Mouse (Mus musculus): ENCODE data around the gene Ddx41. TPM values are rescaled to one million over a fixed set of nuclear protein-coding genes. Genes with fewer than 3 reads are reported as not detected.

Ddx41 gene
- 11.5 TPM for polyA plus RNA-seq (2015; fragmentation: Illumina TruSeq; extraction: RNeasy Lipid Tissue Mini Kit (QIAGEN cat#74804); ENCODE audit: insufficient read depth, low read depth, low replicate concordance)

GRCm38 (mm10) chr13:55536194-55537175, at the start of gene Ddx41:
TSS of gene Ddx41 (minus strand) at chr13:55536658.

DNA sequence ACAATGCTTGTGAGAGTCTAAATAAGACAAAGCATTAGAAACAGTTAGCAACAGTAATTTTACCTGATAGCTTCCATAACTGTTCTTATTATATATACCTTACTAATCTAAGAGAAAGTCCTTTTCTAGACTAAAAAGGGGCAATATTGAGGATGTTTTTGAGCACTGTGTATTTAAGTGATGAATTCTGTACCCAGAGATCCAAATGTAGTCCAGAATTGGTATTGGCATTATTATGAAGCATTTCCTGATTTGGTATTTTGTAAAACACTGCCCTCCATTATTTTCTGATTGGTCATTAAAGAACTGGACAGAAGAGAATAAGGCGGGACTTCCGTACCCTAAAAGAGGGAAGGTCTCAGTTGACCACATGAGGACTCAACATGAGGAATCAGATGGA, 37.0 kb upstream of the Ddx41 start, which contains the start of gene Tmed9:
TSS of gene Tmed9 (plus strand) at position 301 of the 400 bp plus-strand sequence.

DNA sequence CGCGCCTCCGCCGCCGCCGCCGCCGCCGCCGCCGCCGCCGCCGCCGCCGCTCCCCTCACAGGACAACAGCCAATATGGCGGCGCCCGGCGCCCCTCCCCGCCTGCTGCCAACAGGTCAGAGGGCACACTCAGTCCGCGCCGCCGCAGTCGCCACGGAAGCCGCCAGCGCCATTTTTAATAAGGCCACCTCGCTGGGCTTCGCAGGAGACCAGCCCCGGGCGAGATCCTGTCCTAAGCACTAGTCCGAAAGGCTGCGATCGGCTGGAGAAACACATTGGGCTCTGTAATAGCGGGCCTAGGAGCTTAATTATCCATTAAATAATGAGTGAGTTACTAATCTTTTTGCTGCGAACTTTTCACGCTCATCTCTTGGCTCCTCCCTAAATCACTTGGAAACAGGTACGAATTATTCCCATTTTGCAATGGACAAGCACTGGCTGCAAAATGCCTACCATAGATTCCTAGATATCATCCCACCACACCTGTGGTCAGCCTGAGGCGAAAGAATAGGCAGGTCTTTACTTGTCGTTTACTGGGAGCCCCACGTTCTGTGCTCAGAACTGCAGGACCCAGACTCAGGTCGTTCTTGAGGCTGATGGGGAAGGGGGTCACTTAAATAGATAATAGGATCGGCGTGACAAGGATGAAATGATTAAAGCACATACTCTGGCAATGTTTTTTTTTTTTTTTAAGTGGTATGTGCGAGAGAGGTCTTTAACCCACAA, 34.7 kb upstream of the Ddx41 start, which contains the start of gene Fam193b:
TSS of gene Fam193b (minus strand) at position 94 of the 725 bp plus-strand sequence.

DNA sequence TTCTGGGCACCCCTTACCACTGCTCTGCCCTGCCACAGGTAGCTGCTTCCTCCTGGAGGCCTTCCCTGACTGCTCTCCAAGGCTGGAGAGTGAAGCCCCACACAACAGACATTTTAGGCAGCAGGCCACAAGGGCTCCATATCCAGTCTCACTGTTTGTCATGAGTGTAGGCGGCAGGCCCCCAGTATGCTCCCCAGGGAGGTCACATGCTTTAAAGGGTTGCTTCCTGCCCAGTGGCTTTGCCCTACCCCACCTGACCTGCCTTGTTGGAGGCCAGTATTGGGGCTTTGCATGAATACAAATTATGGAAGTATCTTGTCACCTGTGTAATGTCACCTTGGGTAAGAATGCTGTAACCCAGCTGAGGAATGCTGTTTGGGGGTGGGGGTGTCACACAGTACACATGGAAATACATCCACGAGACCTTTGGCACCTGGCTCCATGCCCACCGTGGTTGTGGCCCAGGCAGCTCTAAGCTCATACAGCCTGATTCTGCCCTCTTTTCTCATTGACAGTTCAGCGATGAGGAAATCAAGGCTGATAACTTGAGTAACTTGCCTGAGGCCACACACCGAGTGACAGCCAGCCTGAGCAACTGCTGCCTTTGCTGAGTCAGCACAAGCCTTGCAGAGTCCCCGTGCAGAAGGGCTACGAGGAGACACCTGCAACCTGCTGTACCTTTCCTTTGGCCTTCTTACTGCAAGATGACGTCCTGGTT, 7.1 kb downstream of the Ddx41 start, which contains the start of gene Dok3:
TSS of gene Dok3 (minus strand) at position 99 of the 718 bp plus-strand sequence.

DNA sequence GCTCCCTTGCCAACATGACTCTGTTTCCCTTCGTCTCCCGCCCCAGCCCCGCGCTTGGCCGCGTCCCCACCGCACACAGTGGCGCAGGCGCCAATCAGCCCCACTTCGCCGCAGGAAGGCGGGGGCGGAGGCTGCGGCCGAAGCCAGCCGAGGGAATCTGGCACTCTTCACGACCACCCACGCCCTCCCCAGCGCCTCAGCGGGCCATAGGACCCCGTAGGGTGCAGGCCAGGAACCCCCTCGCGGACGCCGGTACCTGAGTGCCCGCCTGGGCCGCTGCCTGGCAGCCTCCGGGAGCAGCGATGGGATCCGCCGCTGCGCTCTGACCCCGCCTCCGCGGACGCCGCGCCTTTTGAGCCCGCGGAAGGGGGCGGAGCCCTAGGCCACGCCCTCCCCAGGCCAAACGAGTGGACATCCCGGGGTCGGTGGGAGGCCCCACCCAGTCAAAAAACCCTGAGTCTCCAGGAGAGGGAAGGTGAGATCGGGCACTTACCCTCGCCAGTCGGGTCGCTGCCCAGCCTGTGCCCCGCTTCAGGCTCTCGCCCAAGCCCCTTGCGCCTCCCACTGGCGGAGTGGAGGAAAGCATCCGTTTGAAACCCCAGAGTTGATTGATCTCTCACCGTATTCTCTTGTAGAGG, 23.2 kb downstream of the Ddx41 start, which contains the start of gene Pdlim7:
TSS of gene Pdlim7 (minus strand) at position 566 of the 638 bp plus-strand sequence.

DNA sequence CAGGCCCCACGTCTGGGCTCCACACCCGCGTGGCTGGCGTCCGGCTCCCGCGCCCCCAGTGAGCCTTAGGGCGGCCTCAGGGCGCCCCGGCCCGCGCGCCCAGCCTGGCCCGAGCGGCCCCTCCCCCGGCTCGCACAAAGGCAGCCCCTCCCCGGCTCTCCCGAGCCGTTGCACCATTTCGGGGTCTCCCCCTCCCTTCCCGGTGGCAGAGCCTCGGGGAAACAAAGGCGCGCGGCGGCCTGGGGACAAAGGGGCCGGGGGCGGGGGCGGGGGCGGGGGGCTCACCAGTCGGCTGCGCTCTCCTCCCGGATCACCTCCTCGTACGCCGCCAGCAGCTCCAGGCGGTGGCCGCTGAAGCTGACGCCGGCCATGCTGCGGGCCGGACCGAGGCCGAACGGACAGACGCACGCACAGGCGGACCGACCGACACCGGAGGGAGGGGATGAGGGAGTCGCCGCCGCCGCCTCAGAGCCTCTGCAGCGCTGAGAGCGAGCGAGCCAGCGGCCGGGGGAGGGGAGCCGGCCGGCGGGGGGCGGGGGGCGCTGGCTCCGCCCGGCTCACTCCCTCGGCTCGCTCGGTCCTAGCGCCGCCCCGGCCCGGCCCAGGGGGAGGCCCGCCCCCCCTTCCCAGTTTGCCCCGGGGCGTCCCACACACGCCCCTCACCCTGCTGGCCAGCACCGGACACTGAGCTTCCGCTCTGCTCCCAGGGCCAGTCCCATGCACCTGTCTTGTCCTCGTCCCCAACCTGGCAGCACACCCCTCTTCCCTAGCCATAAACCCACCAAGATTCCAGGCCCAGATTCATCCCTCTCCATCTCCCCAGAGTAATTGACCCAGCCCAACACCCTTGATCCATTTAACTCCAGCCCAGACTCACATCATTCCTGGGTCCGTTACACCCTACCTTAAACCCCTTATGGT, 48.6 kb downstream of the Ddx41 start, which contains the start of gene Dbn1:
TSS of gene Dbn1 (minus strand) at position 534 of the 921 bp plus-strand sequence.

Other genes starting within 250 kb of the Ddx41 start
- gene Prelid1, start 216.2 kb downstream of the Ddx41 start, polyA plus RNA-seq (2015; fragmentation: Illumina TruSeq; extraction: RNeasy Lipid Tissue Mini Kit (QIAGEN cat#74804); ENCODE audit: insufficient read depth, low read depth, low replicate concordance) = 54.5 TPM
- 52.6 TPM for gene Rab24, start 214.7 kb downstream of the Ddx41 start, polyA plus RNA-seq (2015; fragmentation: Illumina TruSeq; extraction: RNeasy Lipid Tissue Mini Kit (QIAGEN cat#74804); ENCODE audit: insufficient read depth, low read depth, low replicate concordance)
- gene Mxd3, start 206.8 kb downstream of the Ddx41 start, polyA plus RNA-seq (2015; fragmentation: Illumina TruSeq; extraction: RNeasy Lipid Tissue Mini Kit (QIAGEN cat#74804); ENCODE audit: insufficient read depth, low read depth, low replicate concordance) = not detected
- 21.4 TPM for gene Lman2, start 173.9 kb downstream of the Ddx41 start, polyA plus RNA-seq (2015; fragmentation: Illumina TruSeq; extraction: RNeasy Lipid Tissue Mini Kit (QIAGEN cat#74804); ENCODE audit: insufficient read depth, low read depth, low replicate concordance)
- gene Rgs14, start 166.9 kb downstream of the Ddx41 start, polyA plus RNA-seq (2015; fragmentation: Illumina TruSeq; extraction: RNeasy Lipid Tissue Mini Kit (QIAGEN cat#74804); ENCODE audit: insufficient read depth, low read depth, low replicate concordance) = 0.44 TPM
- gene Slc34a1, start 138.5 kb downstream of the Ddx41 start, polyA plus RNA-seq (2015; fragmentation: Illumina TruSeq; extraction: RNeasy Lipid Tissue Mini Kit (QIAGEN cat#74804); ENCODE audit: insufficient read depth, low read depth, low replicate concordance) = not detected
- gene Pfn3, start 121.4 kb downstream of the Ddx41 start, polyA plus RNA-seq (2015; fragmentation: Illumina TruSeq; extraction: RNeasy Lipid Tissue Mini Kit (QIAGEN cat#74804); ENCODE audit: insufficient read depth, low read depth, low replicate concordance) = not detected
- gene F12, start 109.9 kb downstream of the Ddx41 start, polyA plus RNA-seq (2015; fragmentation: Illumina TruSeq; extraction: RNeasy Lipid Tissue Mini Kit (QIAGEN cat#74804); ENCODE audit: insufficient read depth, low read depth, low replicate concordance) = not detected
- gene Grk6, start 91.6 kb downstream of the Ddx41 start, polyA plus RNA-seq (2015; fragmentation: Illumina TruSeq; extraction: RNeasy Lipid Tissue Mini Kit (QIAGEN cat#74804); ENCODE audit: insufficient read depth, low read depth, low replicate concordance) = 9.0 TPM
- 0.63 TPM for gene Prr7, start 72.4 kb downstream of the Ddx41 start, polyA plus RNA-seq (2015; fragmentation: Illumina TruSeq; extraction: RNeasy Lipid Tissue Mini Kit (QIAGEN cat#74804); ENCODE audit: insufficient read depth, low read depth, low replicate concordance)
- gene Dbn1, start 48.5 kb downstream of the Ddx41 start, polyA plus RNA-seq (2015; fragmentation: Illumina TruSeq; extraction: RNeasy Lipid Tissue Mini Kit (QIAGEN cat#74804); ENCODE audit: insufficient read depth, low read depth, low replicate concordance) = 5.1 TPM
- 10.5 TPM for gene Pdlim7, start 23.0 kb downstream of the Ddx41 start, polyA plus RNA-seq (2015; fragmentation: Illumina TruSeq; extraction: RNeasy Lipid Tissue Mini Kit (QIAGEN cat#74804); ENCODE audit: insufficient read depth, low read depth, low replicate concordance)
- 2.5 TPM for gene Dok3, start 7.4 kb downstream of the Ddx41 start, polyA plus RNA-seq (2015; fragmentation: Illumina TruSeq; extraction: RNeasy Lipid Tissue Mini Kit (QIAGEN cat#74804); ENCODE audit: insufficient read depth, low read depth, low replicate concordance)
- 137 TPM for gene Fam193b, start 34.5 kb upstream of the Ddx41 start, polyA plus RNA-seq (2015; fragmentation: Illumina TruSeq; extraction: RNeasy Lipid Tissue Mini Kit (QIAGEN cat#74804); ENCODE audit: insufficient read depth, low read depth, low replicate concordance)
- gene Tmed9, start 37.1 kb upstream of the Ddx41 start, polyA plus RNA-seq (2015; fragmentation: Illumina TruSeq; extraction: RNeasy Lipid Tissue Mini Kit (QIAGEN cat#74804); ENCODE audit: insufficient read depth, low read depth, low replicate concordance) = 41.1 TPM
- gene B4galt7, start 63.2 kb upstream of the Ddx41 start, polyA plus RNA-seq (2015; fragmentation: Illumina TruSeq; extraction: RNeasy Lipid Tissue Mini Kit (QIAGEN cat#74804); ENCODE audit: insufficient read depth, low read depth, low replicate concordance) = 4.6 TPM
- gene Caml, start 86.3 kb upstream of the Ddx41 start, polyA plus RNA-seq (2015; fragmentation: Illumina TruSeq; extraction: RNeasy Lipid Tissue Mini Kit (QIAGEN cat#74804); ENCODE audit: insufficient read depth, low read depth, low replicate concordance) = 11.0 TPM
- 18.4 TPM for gene Ddx46, start 98.4 kb upstream of the Ddx41 start, polyA plus RNA-seq (2015; fragmentation: Illumina TruSeq; extraction: RNeasy Lipid Tissue Mini Kit (QIAGEN cat#74804); ENCODE audit: insufficient read depth, low read depth, low replicate concordance)
- 10.2 TPM for gene B230219D22Rik, start 156.5 kb upstream of the Ddx41 start, polyA plus RNA-seq (2015; fragmentation: Illumina TruSeq; extraction: RNeasy Lipid Tissue Mini Kit (QIAGEN cat#74804); ENCODE audit: insufficient read depth, low read depth, low replicate concordance)
- gene Txndc15, start 178.0 kb upstream of the Ddx41 start, polyA plus RNA-seq (2015; fragmentation: Illumina TruSeq; extraction: RNeasy Lipid Tissue Mini Kit (QIAGEN cat#74804); ENCODE audit: insufficient read depth, low read depth, low replicate concordance) = 11.3 TPM
- 18.0 TPM for gene Pcbd2, start 190.7 kb upstream of the Ddx41 start, polyA plus RNA-seq (2015; fragmentation: Illumina TruSeq; extraction: RNeasy Lipid Tissue Mini Kit (QIAGEN cat#74804); ENCODE audit: insufficient read depth, low read depth, low replicate concordance)
- not detected for gene Catsper3, start 247.9 kb upstream of the Ddx41 start, polyA plus RNA-seq (2015; fragmentation: Illumina TruSeq; extraction: RNeasy Lipid Tissue Mini Kit (QIAGEN cat#74804); ENCODE audit: insufficient read depth, low read depth, low replicate concordance)